8 mouse cellular contexts compared by ENCODE assay signal in genomic region chr5:28070149-28070827, GRCm38 (mm10). TPM values are rescaled to one million over a fixed set of nuclear protein-coding genes. Genes with fewer than 3 reads are reported as not detected.
DNase-seq lines count a peak whose midpoint lies in the region; ATAC-seq and TF ChIP-seq lines count a peak whose summit lies in the region.

No protein-coding gene starts in this region.

- no peak for TF ChIP-seq CTCF in intestine, postnatal 0 days (IDR thresholded peaks at IDR 0.05; ENCODE audit: low read depth)
- TF ChIP-seq CTCF in midbrain, postnatal 0 days (IDR thresholded peaks at IDR 0.05): no peak

- H3K4me1 ChIP-seq in intestine, postnatal 0 days (replicated peaks; ENCODE audit: control insufficient read depth, insufficient read depth, low read length): peaks cover 22% of the 10 kb centered on the region; the same call in 1 of the 2 replicates
- H3K4me1 ChIP-seq in midbrain, postnatal 0 days (ENCODE audit: insufficient read depth, low read length): peaks cover 10% of the 10 kb centered on the region

- peak overlapping the region; percentile 97 for H3K4me3 ChIP-seq in intestine, postnatal 0 days (ENCODE audit: low read depth, low read length)
- peak overlapping the region; percentile 91 for H3K4me3 ChIP-seq in midbrain, postnatal 0 days (ENCODE audit: low read depth, low read length)

- H3K4me2 ChIP-seq in intestine, postnatal 0 days (replicated peaks; ENCODE audit: low read depth): peak overlapping the region; percentile 85
- H3K4me2 ChIP-seq in midbrain, postnatal 0 days (ENCODE audit: low read depth, low read length, poor library complexity, severe bottlenecking): peak overlapping the region; percentile 62

- no peaks in the 10 kb centered on the region for H3K27me3 ChIP-seq in intestine, postnatal 0 days (replicated peaks; ENCODE audit: control insufficient read depth, insufficient read depth, low read length)
- H3K27me3 ChIP-seq in midbrain, postnatal 0 days (ENCODE audit: insufficient read depth, low read length): no peaks in the 10 kb centered on the region

- WGBS in intestine, postnatal 0 days: 19% methylated on average over 9 of the region's 9 CpGs
- 20% methylated on average over 9 of the region's 9 CpGs for WGBS in midbrain, postnatal 0 days

- DNase-seq in layer of hippocampus, adult 9-11 months: peak; percentile 26
- DNase-seq in layer of hippocampus, postnatal 14 days (ENCODE audit: low spot score in 2 of 2): no peak
- DNase-seq in NIH3T3 (ENCODE audit: low read depth): peak; percentile 82
- DNase-seq in midbrain, postnatal 0 days (ENCODE audit: low spot score): no peak
- no peak for DNase-seq in cerebellum, postnatal 4 days (ENCODE audit: low spot score in 2 of 2)

- peaks cover 22% of the 10 kb centered on the region for H3K36me3 ChIP-seq in intestine, postnatal 0 days (ENCODE audit: control insufficient read depth, insufficient read depth)
- H3K36me3 ChIP-seq in midbrain, postnatal 0 days (ENCODE audit: insufficient read depth, low read length): peaks cover 6% of the 10 kb centered on the region

- H3K9ac ChIP-seq in intestine, postnatal 0 days (ENCODE audit: low read depth, low read length): peak overlapping the region; percentile 45
- peak overlapping the region; percentile 64 for H3K9ac ChIP-seq in midbrain, postnatal 0 days (replicated peaks; ENCODE audit: low read length, poor library complexity, severe bottlenecking)

- peak; percentile 11 for ATAC-seq in erythroid progenitor cell, adult 5-6 weeks (replicated peaks; ENCODE audit: low FRiP score, poor library complexity, severe bottlenecking)
- ATAC-seq in intestine, postnatal 0 days: no peak
- peak; percentile 0; the same call in 1 of the 2 replicates for ATAC-seq in midbrain, postnatal 0 days (ENCODE audit: low FRiP score)
- no peak for ATAC-seq in activated CD4-positive, CD25-positive, alpha-beta regulatory T cell, adult 4 months

- no peaks in the 10 kb centered on the region for H3K9me3 ChIP-seq in intestine, postnatal 0 days (ENCODE audit: control insufficient read depth)
- H3K9me3 ChIP-seq in midbrain, postnatal 0 days (ENCODE audit: low read length): no peaks in the 10 kb centered on the region

- peak overlapping the region; percentile 92 for H3K27ac ChIP-seq in intestine, postnatal 0 days (ENCODE audit: low read depth, low read length)
- H3K27ac ChIP-seq in midbrain, postnatal 0 days (ENCODE audit: low read depth, low read length): peak overlapping the region; percentile 89

RNA-seq across cellular contexts. Expression of gene Insig1, which starts 0.9 kb away (rescaled TPM):
- total RNA-seq in layer of hippocampus, postnatal 14 days (2021): 10 to 100 TPM; 74.8 to 80.9 TPM
- total RNA-seq in erythroid progenitor cell, adult 5-6 weeks (2015; ENCODE audit: low replicate concordance): 6.5 and 13.0 TPM in 2 replicates
- total RNA-seq in erythroid progenitor cell, adult 5-6 weeks (2017; ENCODE audit: low replicate concordance): 7.7 and 15.4 TPM in 2 replicates
- 100 and 102 TPM in 2 replicates for polyA plus RNA-seq in intestine, postnatal 0 days (2015; fragmentation: Nextera tagmentation; extraction: Ambion mirVana)
- total RNA-seq in midbrain, postnatal 0 days (2014; rRNA removed): 131 and 164 TPM in 2 replicates
- polyA plus RNA-seq in midbrain, postnatal 0 days (2015; fragmentation: Nextera tagmentation; extraction: Ambion mirVana): 90.6 and 97.9 TPM in 2 replicates
- 10 to 100 TPM; 30.3 to 38.1 TPM for polyA plus RNA-seq in activated CD4-positive, CD25-positive, alpha-beta regulatory T cell, adult 4 months (2017; shearing (Covaris generic))

Comparison
In these comparisons a context has a peak if more than half of its experiments do, and no peak if none do; other contexts are left out.
1. DNase-seq: peak in layer of hippocampus, adult 9-11 months (single experiment) and NIH3T3 (single experiment); none in layer of hippocampus, postnatal 14 days (0 of 2), midbrain, postnatal 0 days (single experiment) and cerebellum, postnatal 4 days (0 of 2).
2. ATAC-seq: peak in erythroid progenitor cell, adult 5-6 weeks (single experiment) and midbrain, postnatal 0 days (single experiment); none in intestine, postnatal 0 days (single experiment) and activated CD4-positive, CD25-positive, alpha-beta regulatory T cell, adult 4 months (single experiment).